In the genomic region with DNA sequence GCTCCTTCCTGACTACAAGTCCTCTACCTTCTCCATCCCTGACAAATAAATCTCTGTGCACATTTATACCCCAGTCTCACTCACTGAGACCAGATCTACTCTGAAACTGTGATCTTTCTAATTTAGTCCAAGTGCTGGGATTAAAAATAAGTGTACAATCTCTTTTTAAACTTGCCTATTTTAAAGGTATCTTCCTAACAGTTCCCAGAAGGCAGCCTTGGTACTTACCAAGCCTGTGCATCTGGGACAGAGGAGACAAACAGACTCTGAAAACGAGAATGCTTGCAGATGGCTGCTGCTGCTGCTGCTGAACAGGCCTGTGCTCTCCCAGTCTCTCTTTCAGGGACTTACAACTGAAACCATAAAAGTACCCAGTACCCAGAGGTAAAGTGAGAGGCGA, we compare ENCODE assay signal across 24 mouse cellular contexts. TPM values are rescaled to one million over a fixed set of nuclear protein-coding genes. Genes with fewer than 3 reads are reported as not detected.
DNase-seq lines count a peak whose midpoint lies in the region; ATAC-seq and TF ChIP-seq lines count a peak whose summit lies in the region.
"Had no signal": no experiment of that assay in that cellular context is flagged by ENCODE, and none has a peak within 500 bp of the region (broad histone marks: within the 10 kb centered on the region; RNA-seq: fewer than 3 reads in every experiment).

No protein-coding gene starts in this region.

- ATAC-seq in frontal cortex, adult (ENCODE audit: low TSS enrichment): peak; percentile 87
- no peak for ATAC-seq in liver, embryonic 13.5 days (ENCODE audit: low read depth)
- ATAC-seq: forebrain, embryonic 16.5 days; hindbrain, embryonic 16.5 days; intestine, embryonic 16.5 days had no signal

- peaks cover 97% of the 10 kb centered on the region for H3K36me3 ChIP-seq in liver, embryonic 13.5 days
- H3K36me3 ChIP-seq in small intestine, adult 2 months (ENCODE audit: control insufficient read depth, insufficient read depth, low read length): peaks cover 88% of the 10 kb centered on the region

- no peak overlapping the region for H3K4me2 ChIP-seq in liver, embryonic 13.5 days
- H3K4me2 ChIP-seq: heart, embryonic 11.5 days; kidney, embryonic 15.5 days; limb, embryonic 15.5 days; midbrain, embryonic 11.5 days; neural tube, embryonic 15.5 days had no signal

- H3K27ac ChIP-seq in left cerebral cortex, adult 2 months: peak overlapping the region; percentile 55
- peak overlapping the region; percentile 81 for H3K27ac ChIP-seq in liver, embryonic 13.5 days
- peak overlapping the region; percentile 60 for H3K27ac ChIP-seq in small intestine, adult 2 months (ENCODE audit: insufficient read depth, low read depth, low read length)
- H3K27ac ChIP-seq: embryonic facial prominence, embryonic 10.5 days; hindbrain, embryonic 10.5 days; kidney, embryonic 15.5 days; limb, embryonic 15.5 days; neural tube, embryonic 15.5 days; stomach, postnatal 0 days had no signal

- TF ChIP-seq POLR2A in small intestine, adult 2 months (IDR thresholded peaks at IDR 0.05; ENCODE audit: low read depth, low read length): no peak

- 59% methylated on average over 2 of the region's 2 CpGs for WGBS in liver, embryonic 13.5 days (ENCODE audit: insufficient replicate concordance)
- WGBS in small intestine, adult 2 months: 68% methylated on average over 2 of the region's 2 CpGs

- H3K4me1 ChIP-seq in liver, embryonic 13.5 days (replicated peaks): peaks cover 66% of the 10 kb centered on the region
- H3K4me1 ChIP-seq in small intestine, adult 2 months (ENCODE audit: control insufficient read depth, insufficient read depth, insufficient read length, low read length): peaks cover 30% of the 10 kb centered on the region
- H3K4me1 ChIP-seq: hindbrain, embryonic 10.5 days; kidney, embryonic 15.5 days; neural tube, embryonic 15.5 days had no signal

- TF ChIP-seq CTCF in left cerebral cortex, adult 2 months (IDR thresholded peaks at IDR 0.05): no peak
- TF ChIP-seq CTCF in small intestine, adult 2 months (IDR thresholded peaks at IDR 0.05; ENCODE audit: extremely low read depth, insufficient read length, insufficient replicate concordance, low read depth, low read length): no peak

- no peak overlapping the region for H3K4me3 ChIP-seq in left cerebral cortex, adult 2 months
- H3K4me3 ChIP-seq in liver, embryonic 13.5 days (replicated peaks): no peak overlapping the region
- H3K4me3 ChIP-seq in small intestine, adult 2 months (ENCODE audit: low read depth, low read length): no peak overlapping the region
- H3K4me3 ChIP-seq: embryonic facial prominence, embryonic 10.5 days; hindbrain, embryonic 10.5 days; kidney, embryonic 15.5 days; limb, embryonic 15.5 days; neural tube, embryonic 15.5 days had no signal

- DNase-seq in frontal cortex, adult 2 months (ENCODE audit: extremely low spot score in 1 of 2, low spot score in 1 of 2): no peak
- no peak for DNase-seq in left cerebral cortex, adult 2 months (ENCODE audit: extremely low spot score in 1 of 2, low spot score in 2 of 2)
- DNase-seq in left cerebral cortex, adult 9 months (ENCODE audit: low spot score in 2 of 2): no peak
- DNase-seq in liver, embryonic 13.5 days: no peak
- DNase-seq in kidney, postnatal 10 days: no peak
- no peak for DNase-seq in spleen, postnatal 36 days (ENCODE audit: low spot score in 2 of 2)
- DNase-seq: adrenal gland, postnatal 14 days; cerebellum, adult 11-12 months; cerebellum, postnatal 10 days; gastrocnemius, postnatal 10 days; right cerebral cortex, adult 18-20 months had no signal

- H3K9me3 ChIP-seq in liver, embryonic 13.5 days (replicated peaks): no peaks in the 10 kb centered on the region
- H3K9me3 ChIP-seq: embryonic facial prominence, embryonic 10.5 days; hindbrain, embryonic 10.5 days; kidney, embryonic 15.5 days; limb, embryonic 15.5 days; neural tube, embryonic 15.5 days had no signal

- intact Hi-C loops in left cerebral cortex, adult 2 months (cut with DNase I): no loop called here

- H3K9ac ChIP-seq in liver, embryonic 13.5 days: peak overlapping the region; percentile 47; the same call in 1 of the 2 replicates
- H3K9ac ChIP-seq: kidney, embryonic 15.5 days; limb, embryonic 15.5 days; neural tube, embryonic 15.5 days had no signal

- no peaks in the 10 kb centered on the region for H3K27me3 ChIP-seq in liver, embryonic 13.5 days
- H3K27me3 ChIP-seq in small intestine, adult 2 months (ENCODE audit: control insufficient read depth, insufficient read depth, low read length): no peaks in the 10 kb centered on the region
- H3K27me3 ChIP-seq: kidney, embryonic 15.5 days; limb, embryonic 15.5 days; neural tube, embryonic 15.5 days had no signal

RNA-seq across cellular contexts. Expression of a gene that starts 19.5 kb away (rescaled TPM):
- polyA plus RNA-seq in frontal cortex, adult 2 months (2012; rRNA removed): 51.5 and 66.9 TPM in 2 replicates
- 10 to 100 TPM; 79.3 to 81.0 TPM for total RNA-seq in left cerebral cortex, adult 2 months (2021)
- 9.1 and 10.3 TPM in 2 replicates for polyA plus RNA-seq in liver, embryonic 13.5 days (2015; fragmentation: Nextera tagmentation; extraction: Ambion mirVana)
- polyA plus RNA-seq in small intestine, adult 2 months (2012; rRNA removed): 34.6 and 99.1 TPM in 2 replicates
